Comparison of ENCODE assay signal across 29 mouse cellular contexts in the genomic region with DNA sequence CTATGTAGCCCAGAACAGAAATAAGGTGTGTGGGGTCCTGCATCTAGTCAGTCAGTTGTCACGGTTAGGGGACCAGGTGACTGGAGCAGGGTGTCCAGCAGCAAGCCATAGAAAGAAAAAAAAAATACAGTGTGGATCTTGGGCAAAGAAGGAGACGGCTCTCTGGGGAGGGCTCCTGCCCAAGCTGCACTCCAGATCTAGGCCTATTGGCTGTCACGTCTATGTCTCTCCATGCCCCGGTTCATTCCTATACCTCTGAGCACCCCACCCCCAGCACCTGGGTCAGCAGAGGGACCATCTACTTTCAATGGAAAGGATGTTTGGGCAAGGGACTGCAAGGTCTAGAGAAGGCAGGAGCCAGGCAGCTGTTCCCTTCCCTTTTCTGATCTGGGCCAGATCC. TPM values are rescaled to one million over a fixed set of nuclear protein-coding genes. Genes with fewer than 3 reads are reported as not detected.
"Had no signal": no experiment of that assay in that cellular context is flagged by ENCODE, and none has a peak within 500 bp of the region (broad histone marks: within the 10 kb centered on the region; RNA-seq: fewer than 3 reads in every experiment).

No protein-coding gene starts in this region.

- H3K27me3 ChIP-seq: embryonic facial prominence, embryonic 13.5 days; embryonic facial prominence, embryonic 15.5 days; forebrain, embryonic 12.5 days; forebrain, embryonic 13.5 days; forebrain, embryonic 15.5 days had no signal

- DNase-seq: embryo, embryonic 11 days; forebrain, postnatal 0 days; gastrocnemius, adult 2 months; gastrocnemius, postnatal 10 days; gastrocnemius, postnatal 14 days; gastrocnemius, postnatal 25 days; gastrocnemius, postnatal 36 days; heart, adult 11 months; heart, adult 18-20 months; heart, adult 2 months had no signal

- ATAC-seq: forebrain, embryonic 13.5 days; forebrain, embryonic 14.5 days; forebrain, embryonic 15.5 days; forebrain, embryonic 16.5 days; forebrain, postnatal 0 days had no signal

- H3K4me3 ChIP-seq: embryonic facial prominence, embryonic 10.5 days; embryonic facial prominence, embryonic 12.5 days; embryonic facial prominence, embryonic 13.5 days; embryonic facial prominence, embryonic 15.5 days; erythroblast, embryonic 14.5 days; forebrain, embryonic 10.5 days; forebrain, embryonic 12.5 days; forebrain, embryonic 13.5 days; forebrain, embryonic 15.5 days; gastrocnemius, adult 2 months; heart, adult 2 months; heart, embryonic 10.5 days had no signal

- H3K4me1 ChIP-seq: embryonic facial prominence, embryonic 12.5 days; embryonic facial prominence, embryonic 13.5 days; embryonic facial prominence, embryonic 15.5 days; forebrain, embryonic 13.5 days; forebrain, embryonic 15.5 days; heart, embryonic 10.5 days had no signal

- H3K27ac ChIP-seq: embryonic facial prominence, embryonic 10.5 days; embryonic facial prominence, embryonic 12.5 days; embryonic facial prominence, embryonic 13.5 days; embryonic facial prominence, embryonic 15.5 days; forebrain, embryonic 10.5 days; forebrain, embryonic 12.5 days; forebrain, embryonic 13.5 days; forebrain, embryonic 15.5 days; gastrocnemius, adult 2 months; heart, adult 2 months; heart, embryonic 10.5 days had no signal

RNA-seq across cellular contexts. Expression of gene Cmklr1, which starts 29.3 kb away (rescaled TPM):
- polyA plus RNA-seq: erythroblast, embryonic 14.5 days had no signal

RNA-seq across cellular contexts. Expression of gene 1700069L16Rik, which starts 45.1 kb away (rescaled TPM):
- polyA plus RNA-seq: cortical plate, adult 2 months; embryonic facial prominence, embryonic 10.5 days; embryonic facial prominence, embryonic 11.5 days; embryonic facial prominence, embryonic 12.5 days; embryonic facial prominence, embryonic 13.5 days; embryonic facial prominence, embryonic 14.5 days; embryonic facial prominence, embryonic 15.5 days; erythroblast, embryonic 14.5 days; forebrain, embryonic 10.5 days; forebrain, embryonic 11.5 days; forebrain, embryonic 12.5 days; forebrain, embryonic 13.5 days; forebrain, embryonic 14.5 days; forebrain, embryonic 15.5 days; forebrain, embryonic 16.5 days; forebrain, postnatal 0 days; frontal cortex, adult 2 months; gonadal fat pad, adult 2 months; heart, adult 2 months; heart, embryonic 10.5 days; heart, embryonic 11.5 days had no signal
